Mouse (Mus musculus): ENCODE data around the gene Usp38.
"Not testable (repeated sequence)": the region's sequence is repeated elsewhere in the genome, so short reads cannot be mapped to it uniquely, and the experiment has no call there.

Usp38 gene

GRCm38 (mm10) chr8:81014789-81015699 is at the start of gene Usp38:
TSS of gene Usp38 (minus strand) at chr8:81014928.
- DNase-seq (ENCODE audit: low spot score in 2 of 2), result peak; percentile 96 to 99

- DNase-seq (ENCODE audit: low spot score in 2 of 2), result no peak
Measured at GRCm38 (mm10) chr8:81062566-81062965, 47.8 kb upstream of the Usp38 start.

GRCm38 (mm10) chr8:81061950-81062349 is 47.2 kb upstream of the Usp38 start:
- DNase-seq (ENCODE audit: low spot score in 2 of 2), result no peak

- DNase-seq (ENCODE audit: low spot score in 2 of 2), result no peak
Measured at GRCm38 (mm10) chr8:81044201-81044600, 29.5 kb upstream of the Usp38 start.

GRCm38 (mm10) chr8:81027991-81028390 is 13.3 kb upstream of the Usp38 start:
- no peak for DNase-seq (ENCODE audit: low spot score in 2 of 2)

GRCm38 (mm10) chr8:81017548-81017947 is 2.8 kb upstream of the Usp38 start:
- DNase-seq (ENCODE audit: low spot score in 2 of 2), result not testable (repeated sequence)

GRCm38 (mm10) chr8:81013811-81014530 is 757 bp downstream of the Usp38 start:
- DNase-seq (ENCODE audit: low spot score in 2 of 2), result peak; percentile 8 to 9

- no peak for DNase-seq (ENCODE audit: low spot score in 2 of 2)
Measured at GRCm38 (mm10) chr8:81012699-81013098, 2.0 kb downstream of the Usp38 start.

- DNase-seq (ENCODE audit: low spot score in 2 of 2), result no peak
Measured at GRCm38 (mm10) chr8:81012031-81012560, 2.6 kb downstream of the Usp38 start.

GRCm38 (mm10) chr8:81010386-81010785 is 4.3 kb downstream of the Usp38 start:
- no peak for DNase-seq (ENCODE audit: low spot score in 2 of 2)

- DNase-seq (ENCODE audit: low spot score in 2 of 2), result no peak
Measured at GRCm38 (mm10) chr8:81005114-81005513, 9.6 kb downstream of the Usp38 start.

- no peak for DNase-seq (ENCODE audit: low spot score in 2 of 2)
Measured at GRCm38 (mm10) chr8:80996632-80997031, 18.1 kb downstream of the Usp38 start.

GRCm38 (mm10) chr8:80991937-80992336 is 22.8 kb downstream of the Usp38 start:
- no peak for DNase-seq (ENCODE audit: low spot score in 2 of 2)

- no peak for DNase-seq (ENCODE audit: low spot score in 2 of 2)
Measured at GRCm38 (mm10) chr8:80982829-80983228, 31.9 kb downstream of the Usp38 start.

- no peak for DNase-seq (ENCODE audit: low spot score in 2 of 2)
Measured at GRCm38 (mm10) chr8:80981696-80982095, 33.0 kb downstream of the Usp38 start.

GRCm38 (mm10) chr8:80980063-80980462 is 34.7 kb downstream of the Usp38 start:
- no peak for DNase-seq (ENCODE audit: low spot score in 2 of 2)

GRCm38 (mm10) chr8:80977231-80977630 is 37.5 kb downstream of the Usp38 start:
- DNase-seq (ENCODE audit: low spot score in 2 of 2), result no peak

- DNase-seq (ENCODE audit: low spot score in 2 of 2), result no peak
Measured at GRCm38 (mm10) chr8:80971150-80971549, 43.6 kb downstream of the Usp38 start.

GRCm38 (mm10) chr8:80970000-80970685 is 44.6 kb downstream of the Usp38 start:
- DNase-seq (ENCODE audit: low spot score in 2 of 2), result no peak

GRCm38 (mm10) chr8:80969423-80969822 is 45.3 kb downstream of the Usp38 start:
- DNase-seq (ENCODE audit: low spot score in 2 of 2), result no peak

GRCm38 (mm10) chr8:80963095-80963494 is 51.6 kb downstream of the Usp38 start:
- no peak for DNase-seq (ENCODE audit: low spot score in 2 of 2)

GRCm38 (mm10) chr8:80962592-80962983 is 52.1 kb downstream of the Usp38 start:
- DNase-seq (ENCODE audit: low spot score in 2 of 2), result no peak
